Mouse (Mus musculus): ENCODE measurements around the gene Syncrip. TPM values are rescaled to one million over a fixed set of nuclear protein-coding genes. Genes with fewer than 3 reads are reported as not detected.
A peak's percentile ranks its signal among the peaks of the same experiment; 100 is the strongest.

Syncrip gene
- total and polyA plus RNA-seq, 3 experiments: 125 to 162 (median 153) TPM

DNA sequence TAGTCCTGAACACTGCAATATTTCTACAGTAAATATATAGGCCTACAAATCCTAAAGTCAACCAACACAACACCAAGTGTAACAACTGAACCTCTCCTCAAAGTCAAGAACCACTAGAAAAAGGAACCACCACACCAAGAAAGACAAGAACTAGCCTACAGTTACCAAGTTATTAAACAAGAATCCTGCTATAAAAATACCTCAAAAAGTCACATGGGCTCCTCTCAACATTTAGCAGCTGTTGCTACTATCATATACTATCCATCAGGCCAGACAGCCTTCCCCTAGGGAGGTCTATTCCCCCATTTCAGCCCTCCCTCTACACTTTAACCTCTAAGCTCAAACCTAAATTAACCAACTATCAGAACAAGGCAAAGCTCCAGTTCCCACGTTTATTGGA lies 2.3 kb downstream of the Syncrip start:
- peak; percentile 52 for DNase-seq (ENCODE audit: low read depth, low spot score)
- H3K79me2 ChIP-seq (ENCODE audit: control insufficient read depth, insufficient read depth, low read length, poor library complexity): peaks cover 41% of the 10 kb centered on the region
- H3K4me3 ChIP-seq (ENCODE audit: control insufficient read depth in 1 of 2, insufficient read depth in 1 of 2, low read depth in 2 of 2, low read length in 2 of 2): peak overlapping the region; percentile 95 to 97
- TF ChIP-seq POLR2AphosphoS5 (IDR thresholded peaks at IDR 0.05; ENCODE audit: borderline replicate concordance, low read depth, low read length) (no peak), TAL1 (IDR thresholded peaks at IDR 0.05; ENCODE audit: low read length) (no peak), EP300 (IDR thresholded peaks at IDR 0.05; ENCODE audit: low read depth in 1 of 2, low read length in 2 of 2) (no peak), SMC3 (IDR thresholded peaks at IDR 0.05; ENCODE audit: low read depth, low read length) (no peak), RCOR1 (IDR thresholded peaks at IDR 0.05; ENCODE audit: low read depth, low read length) (no peak), POLR2AphosphoS2 (IDR thresholded peaks at IDR 0.05; ENCODE audit: low read length) (no peak), TBP (IDR thresholded peaks at IDR 0.05; ENCODE audit: low read depth, low read length) (no peak), NELFE (IDR thresholded peaks at IDR 0.05; ENCODE audit: low read depth, low read length) (no peak), MAZ (IDR thresholded peaks at IDR 0.05; ENCODE audit: low read depth, low read length) (no peak), E2F4 (IDR thresholded peaks at IDR 0.05; ENCODE audit: borderline replicate concordance, low read depth, low read length) (no peak), MYC (IDR thresholded peaks at IDR 0.05; ENCODE audit: low read depth, low read length) (no peak), ZMIZ1 (IDR thresholded peaks at IDR 0.05; ENCODE audit: low read depth, low read length) (no peak), RAD21 (IDR thresholded peaks at IDR 0.05; ENCODE audit: low read depth, low read length) (no peak), MXI1 (IDR thresholded peaks at IDR 0.05; ENCODE audit: low read depth, low read length) (peak; percentile 82), JUND (IDR thresholded peaks at IDR 0.05; ENCODE audit: low read depth, low read length) (no peak), CHD2 (IDR thresholded peaks at IDR 0.05; ENCODE audit: low read length) (no peak), MAFK (IDR thresholded peaks at IDR 0.05; ENCODE audit: borderline replicate concordance, low read depth, low read length) (no peak), ZNF384 (IDR thresholded peaks at IDR 0.05; ENCODE audit: low read depth, low read length) (no peak), POLR2A (IDR thresholded peaks at IDR 0.05; ENCODE audit: control insufficient read depth in 1 of 2, insufficient read depth in 1 of 2, low read depth in 1 of 2, low read length in 2 of 2, poor library complexity in 1 of 2) (no peak), MAX (IDR thresholded peaks at IDR 0.05; ENCODE audit: low read length) (no peak), SIN3A (IDR thresholded peaks at IDR 0.05; ENCODE audit: low read length) (peak; percentile 54; the same call in 1 of the 2 replicates), GATA1 (IDR thresholded peaks at IDR 0.05; ENCODE audit: low read depth, low read length) (no peak), MEF2A (IDR thresholded peaks at IDR 0.05; ENCODE audit: extremely low read depth, insufficient replicate concordance, low read depth, low read length, poor library complexity, severe bottlenecking) (no peak), ELF1 (IDR thresholded peaks at IDR 0.05; ENCODE audit: low read depth, low read length) (no peak), ZC3H11A (IDR thresholded peaks at IDR 0.05; ENCODE audit: low read depth, low read length) (no peak), CTCF (IDR thresholded peaks at IDR 0.05 in 2 of 3, conservative IDR thresholded peaks at IDR 0.05 in 1 of 3; ENCODE audit: control insufficient read depth in 1 of 3, insufficient read depth in 1 of 3, low read depth in 2 of 3, low read length in 3 of 3, poor library complexity in 1 of 3, severe bottlenecking in 1 of 3) (no peak), HCFC1 (IDR thresholded peaks at IDR 0.05; ENCODE audit: low read depth, low read length) (no peak), NRF1 (IDR thresholded peaks at IDR 0.05; ENCODE audit: insufficient read depth, low read depth, low read length, poor library complexity, severe bottlenecking) (no peak), CHD1 (IDR thresholded peaks at IDR 0.05; ENCODE audit: low read depth, low read length) (0 out of 2 replicates have a peak, but pooled peaks have one; percentile 18), ETS1 (IDR thresholded peaks at IDR 0.05; ENCODE audit: low read depth, low read length) (peak; percentile 56), TCF12 (IDR thresholded peaks at IDR 0.05; ENCODE audit: low read depth, low read length) (no peak), ZKSCAN1 (IDR thresholded peaks at IDR 0.05; ENCODE audit: low read depth, low read length) (no peak), USF1 (IDR thresholded peaks at IDR 0.05; ENCODE audit: low read depth, low read length) (peak; percentile 74), USF2 (IDR thresholded peaks at IDR 0.05; ENCODE audit: borderline replicate concordance in 1 of 2, insufficient read depth in 1 of 2, low read depth in 1 of 2, low read length in 2 of 2) (no peak), MYB (IDR thresholded peaks at IDR 0.05; ENCODE audit: low read depth, low read length) (no peak), UBTF (IDR thresholded peaks at IDR 0.05; ENCODE audit: borderline replicate concordance, insufficient read depth, low read depth, low read length) (no peak), BHLHE40 (IDR thresholded peaks at IDR 0.05; ENCODE audit: borderline replicate concordance, low read depth, low read length) (no peak)
- H3K36me3 ChIP-seq (ENCODE audit: control insufficient read depth in 1 of 2, insufficient read depth in 2 of 2, low read length in 2 of 2): peaks cover 34% of the 10 kb centered on the region in 2 experiments
- no peaks in the 10 kb centered on the region for H3K9me3 ChIP-seq (replicated peaks; ENCODE audit: insufficient read depth, low read length)
- H3K4me1 ChIP-seq (ENCODE audit: control insufficient read depth in 1 of 2, insufficient read depth in 2 of 2, low read length in 2 of 2): peaks cover 4 to 9% of the 10 kb centered on the region in 2 experiments; a peak in 2 of 4 replicates
- no peaks in the 10 kb centered on the region; a peak in 1 of 4 replicates for H3K27me3 ChIP-seq (ENCODE audit: control insufficient read depth in 1 of 2, insufficient read depth in 2 of 2, low read length in 2 of 2)
- no peak overlapping the region for H3K27ac ChIP-seq (ENCODE audit: control insufficient read depth, low read depth, low read length)
- peak overlapping the region; percentile 100 for H3K9ac ChIP-seq (ENCODE audit: control insufficient read depth, low read depth, low read length, poor library complexity, severe bottlenecking)

Data from MEL (cell line).